Mouse (Mus musculus): ENCODE data around the gene Abcc9.

- TF ChIP-seq POLR2A (IDR thresholded peaks at IDR 0.05; ENCODE audit: low read depth, low read length) = no peak
- TF ChIP-seq JUND (conservative IDR thresholded peaks at IDR 0.05; ENCODE audit: low read depth, low read length) = no peak
- no peak for TF ChIP-seq HCFC1 (IDR thresholded peaks at IDR 0.05; ENCODE audit: low read depth, low read length)
- no peak for TF ChIP-seq NELFE (IDR thresholded peaks at IDR 0.05; ENCODE audit: low read depth, low read length)
- TF ChIP-seq EP300 (IDR thresholded peaks at IDR 0.05; ENCODE audit: low read length) = no peak
- TF ChIP-seq MYC (IDR thresholded peaks at IDR 0.05; ENCODE audit: low read depth, low read length) = no peak
- TF ChIP-seq CTCF (conservative IDR thresholded peaks at IDR 0.05 in 1 of 2, IDR thresholded peaks at IDR 0.05 in 1 of 2; ENCODE audit: low read depth in 2 of 2, low read length in 2 of 2) = no peak
- no peak for TF ChIP-seq NRF1 (IDR thresholded peaks at IDR 0.05; ENCODE audit: low read depth, low read length)
These were observed 8.6 kb upstream of the Abcc9 start for GRCm38 (mm10) chr6:142710690-142711089.
